In the genomic region with DNA sequence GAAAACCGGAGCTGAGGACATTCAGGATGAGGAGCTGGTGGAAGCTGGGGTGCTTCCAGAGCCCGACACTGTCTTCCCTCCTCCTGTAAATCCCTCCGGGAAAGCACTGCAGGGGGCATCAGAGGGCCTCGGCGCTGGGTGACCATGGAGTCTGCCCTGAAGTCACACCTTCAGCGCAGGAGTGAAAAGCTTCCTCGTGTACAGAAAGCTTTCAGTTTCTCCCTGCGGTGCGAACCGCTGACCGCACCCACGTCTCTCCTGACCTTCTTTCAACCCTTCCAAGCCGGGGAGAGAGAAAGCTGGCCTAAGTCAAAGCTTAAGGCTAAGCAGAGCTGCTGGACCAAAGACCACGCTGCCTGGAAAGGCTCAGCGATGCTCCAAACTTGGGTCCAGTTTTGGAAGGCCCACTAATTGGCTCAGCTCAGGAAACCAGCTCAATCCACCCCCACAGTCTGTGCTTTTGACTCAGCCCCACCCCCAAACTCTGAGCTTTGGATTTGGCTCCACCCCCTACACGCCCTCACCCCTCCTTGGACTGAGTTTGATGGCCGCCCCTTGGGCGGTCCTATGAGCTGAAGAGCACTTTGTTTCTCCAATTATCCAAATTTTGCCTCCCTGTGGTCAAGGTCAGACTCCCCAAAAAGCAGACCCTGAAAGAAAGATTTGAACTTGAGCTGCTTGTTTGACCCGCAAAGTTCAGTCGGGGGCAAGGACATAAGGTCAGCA, we compare ENCODE assay signal across 12 mouse cellular contexts.
DNase-seq lines count a peak whose midpoint lies in the region; ATAC-seq and TF ChIP-seq lines count a peak whose summit lies in the region.
"Had no signal": no experiment of that assay in that cellular context is flagged by ENCODE, and none has a peak within 500 bp of the region (broad histone marks: within the 10 kb centered on the region; RNA-seq: fewer than 3 reads in every experiment).

No protein-coding gene starts in this region.

- peak; percentile 60 for ATAC-seq in granulocyte monocyte progenitor cell, adult 5-6 weeks (replicated peaks; ENCODE audit: poor library complexity, severe bottlenecking)
- ATAC-seq in forebrain, embryonic 16.5 days, result no peak
- ATAC-seq in hindbrain, embryonic 13.5 days (ENCODE audit: low FRiP score), result no peak

- no peak for DNase-seq in gastrocnemius, adult 2 months
- no peak for DNase-seq in gastrocnemius, adult 8-10 months (ENCODE audit: low spot score in 2 of 2)
- no peak for DNase-seq in left cerebral cortex, adult 2 months (ENCODE audit: extremely low spot score in 1 of 2, low spot score in 2 of 2)
- DNase-seq in left cerebral cortex, postnatal 4 days, result no peak
- DNase-seq: cerebellum, adult 9-10 months; right cerebral cortex, adult 18-20 months had no signal

- no peak overlapping the region for H3K4me2 ChIP-seq in forebrain, embryonic 16.5 days (ENCODE audit: low read length)
- H3K4me2 ChIP-seq in hindbrain, embryonic 13.5 days, result no peak overlapping the region
- H3K4me2 ChIP-seq: hindbrain, embryonic 15.5 days had no signal

- peaks cover 18% of the 10 kb centered on the region for H3K4me1 ChIP-seq in megakaryocyte, embryonic 14.5 days
- H3K4me1 ChIP-seq in forebrain, embryonic 16.5 days (replicated peaks; ENCODE audit: control insufficient read depth, insufficient read depth, low read length), result peaks cover 12% of the 10 kb centered on the region
- peaks cover 23% of the 10 kb centered on the region for H3K4me1 ChIP-seq in hindbrain, embryonic 13.5 days (replicated peaks)

- TF ChIP-seq CTCF in gastrocnemius, adult 2 months (IDR thresholded peaks at IDR 0.05), result peak; percentile 26; the same call in 1 of the 2 replicates
- peak; percentile 13 for TF ChIP-seq CTCF in left cerebral cortex, adult 2 months (IDR thresholded peaks at IDR 0.05)

- no peak overlapping the region for H3K9ac ChIP-seq in forebrain, embryonic 16.5 days (replicated peaks; ENCODE audit: low read depth, low read length)
- no peak overlapping the region for H3K9ac ChIP-seq in hindbrain, embryonic 13.5 days
- H3K9ac ChIP-seq: hindbrain, embryonic 15.5 days had no signal

- peaks cover 66% of the 10 kb centered on the region for H3K27me3 ChIP-seq in megakaryocyte, embryonic 14.5 days (replicated peaks)
- H3K27me3 ChIP-seq in forebrain, embryonic 16.5 days (replicated peaks; ENCODE audit: control insufficient read depth, insufficient read depth, low read length), result 0 out of 2 replicates have a peak, but pooled peaks cover 4% of the 10 kb centered on the region
- 0 out of 2 replicates have a peak, but pooled peaks cover 3% of the 10 kb centered on the region for H3K27me3 ChIP-seq in hindbrain, embryonic 13.5 days
- H3K27me3 ChIP-seq: hindbrain, embryonic 15.5 days had no signal

- no peak overlapping the region for H3K27ac ChIP-seq in gastrocnemius, adult 2 months
- no peak overlapping the region for H3K27ac ChIP-seq in left cerebral cortex, adult 2 months
- no peak overlapping the region for H3K27ac ChIP-seq in forebrain, embryonic 16.5 days (ENCODE audit: low read length)
- no peak overlapping the region for H3K27ac ChIP-seq in hindbrain, embryonic 13.5 days
- H3K27ac ChIP-seq: hindbrain, embryonic 15.5 days had no signal

- intact Hi-C loops in gastrocnemius, adult 2 months (cut with DNase I), result no loop called here
- intact Hi-C loops in left cerebral cortex, adult 2 months (cut with DNase I), result no loop called here
- intact Hi-C loops in left cerebral cortex, postnatal 4 days (cut with DNase I), result no loop called here

- 48% methylated on average over 20 of the region's 20 CpGs for WGBS in forebrain, embryonic 16.5 days
- WGBS in hindbrain, embryonic 13.5 days, result 49% methylated on average over 20 of the region's 20 CpGs

- H3K36me3 ChIP-seq in megakaryocyte, embryonic 14.5 days (replicated peaks; ENCODE audit: low read length), result no peaks in the 10 kb centered on the region
- H3K36me3 ChIP-seq in forebrain, embryonic 16.5 days (ENCODE audit: control insufficient read depth, insufficient read depth), result no peaks in the 10 kb centered on the region
- no peaks in the 10 kb centered on the region for H3K36me3 ChIP-seq in hindbrain, embryonic 13.5 days
- H3K36me3 ChIP-seq: hindbrain, embryonic 15.5 days had no signal

- H3K9me3 ChIP-seq in megakaryocyte, embryonic 14.5 days, result peaks cover 53% of the 10 kb centered on the region
- H3K9me3 ChIP-seq in forebrain, embryonic 16.5 days (ENCODE audit: control insufficient read depth, low read length), result peaks cover 11% of the 10 kb centered on the region
- peaks cover 19% of the 10 kb centered on the region for H3K9me3 ChIP-seq in hindbrain, embryonic 13.5 days
- H3K9me3 ChIP-seq: hindbrain, embryonic 15.5 days had no signal

- H3K4me3 ChIP-seq in gastrocnemius, adult 2 months, result peak overlapping the region; percentile 33
- no peak overlapping the region for H3K4me3 ChIP-seq in left cerebral cortex, adult 2 months
- H3K4me3 ChIP-seq in megakaryocyte, embryonic 14.5 days (replicated peaks), result peak overlapping the region; percentile 80
- no peak overlapping the region for H3K4me3 ChIP-seq in forebrain, embryonic 16.5 days (replicated peaks; ENCODE audit: low read length)
- no peak overlapping the region for H3K4me3 ChIP-seq in hindbrain, embryonic 13.5 days
- H3K4me3 ChIP-seq: erythroblast, embryonic 14.5 days; hindbrain, embryonic 15.5 days had no signal

Comparison
In these comparisons a context has a peak if more than half of its experiments do, and no peak if none do; other contexts are left out.
1. H3K4me3 ChIP-seq: peak in gastrocnemius, adult 2 months (single experiment) and megakaryocyte, embryonic 14.5 days (single experiment); none in left cerebral cortex, adult 2 months (single experiment), forebrain, embryonic 16.5 days (single experiment) and hindbrain, embryonic 13.5 days (single experiment).